Mouse (Mus musculus) retina, postnatal 1 day (tissue): ENCODE results near the gene Golga1.

ENCODE experiments used
- DNase-seq: peaks from one replicate; pipeline ENCODE4 v3.0.0-alpha.2; 2012

Golga1 gene

DNA sequence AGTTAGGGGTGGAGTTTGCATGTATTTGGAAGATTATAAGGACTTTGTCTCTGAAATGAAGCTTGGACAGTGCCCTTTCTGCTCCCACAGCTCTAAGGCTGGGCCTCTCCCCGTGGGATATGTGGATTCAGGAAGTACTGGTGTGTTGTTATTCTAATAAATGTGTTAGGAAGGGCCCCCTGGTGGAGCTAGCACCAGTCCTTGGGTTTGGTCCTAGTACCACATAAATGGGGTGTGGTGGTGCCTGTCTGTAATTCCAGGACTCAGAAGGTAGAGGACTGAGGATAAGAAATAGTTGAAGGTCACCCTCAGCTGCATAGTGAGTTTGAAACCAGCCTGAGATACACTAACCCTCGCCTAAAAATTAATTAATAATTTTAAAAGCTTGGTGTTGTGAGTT, 92.1 kb downstream of the Golga1 start:
- no peak for DNase-seq

DNA sequence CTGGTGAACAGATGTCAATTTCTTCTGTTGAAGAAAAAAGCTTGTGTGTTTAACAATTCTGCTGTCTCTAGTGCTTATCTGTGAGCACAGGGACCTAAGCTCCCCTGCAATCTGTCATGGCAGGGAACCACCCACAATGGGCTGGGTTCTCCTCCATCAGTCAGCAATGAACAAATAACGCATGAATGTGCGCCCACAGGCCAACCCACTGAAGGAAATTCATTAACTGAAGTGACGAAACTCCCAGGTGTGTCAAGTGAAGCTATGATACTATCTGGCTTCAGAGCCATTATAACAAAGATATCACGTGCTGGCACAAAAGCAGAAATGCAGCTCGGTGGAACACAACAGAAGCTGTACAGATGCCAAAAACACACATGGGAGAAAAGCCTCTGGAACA, 95.3 kb downstream of the Golga1 start:
- no peak for DNase-seq

GRCm38 (mm10) chr2:38969650-38970049, 95.7 kb downstream of the Golga1 start:
- no peak for DNase-seq
